Comparison of ENCODE assay signal across 17 mouse cellular contexts in genomic region chr3:97254861-97255465, GRCm38 (mm10). TPM values are rescaled to one million over a fixed set of nuclear protein-coding genes. Genes with fewer than 3 reads are reported as not detected.
DNase-seq lines count a peak whose midpoint lies in the region; ATAC-seq lines count a peak whose summit lies in the region.
"Had no signal": no experiment of that assay in that cellular context is flagged by ENCODE, and none has a peak within 500 bp of the region (broad histone marks: within the 10 kb centered on the region; RNA-seq: fewer than 3 reads in every experiment).

No protein-coding gene starts in this region.

- no peak overlapping the region for H3K4me3 ChIP-seq in forebrain, embryonic 13.5 days
- H3K4me3 ChIP-seq in forebrain, embryonic 12.5 days (replicated peaks) = no peak overlapping the region
- no peak overlapping the region for H3K4me3 ChIP-seq in midbrain, embryonic 11.5 days (ENCODE audit: low read depth, low read length)
- no peak overlapping the region for H3K4me3 ChIP-seq in midbrain, embryonic 14.5 days (replicated peaks; ENCODE audit: low read depth, low read length)
- H3K4me3 ChIP-seq: left cerebral cortex, adult 2 months; midbrain, embryonic 15.5 days had no signal

- H3K4me1 ChIP-seq in forebrain, embryonic 13.5 days = peaks cover 32% of the 10 kb centered on the region
- H3K4me1 ChIP-seq in forebrain, embryonic 12.5 days = peaks cover 38% of the 10 kb centered on the region
- peaks cover 25% of the 10 kb centered on the region for H3K4me1 ChIP-seq in midbrain, embryonic 11.5 days (ENCODE audit: control insufficient read depth, insufficient read depth, low read length)
- H3K4me1 ChIP-seq in midbrain, embryonic 14.5 days (ENCODE audit: control insufficient read depth, insufficient read depth, low read length) = peaks cover 25% of the 10 kb centered on the region

- H3K36me3 ChIP-seq in forebrain, embryonic 13.5 days (ENCODE audit: poor library complexity, severe bottlenecking) = peaks cover 17% of the 10 kb centered on the region
- peaks cover 12% of the 10 kb centered on the region for H3K36me3 ChIP-seq in forebrain, embryonic 12.5 days (replicated peaks)
- no peaks in the 10 kb centered on the region for H3K36me3 ChIP-seq in midbrain, embryonic 11.5 days (ENCODE audit: control insufficient read depth, insufficient read depth, low read length)
- no peaks in the 10 kb centered on the region for H3K36me3 ChIP-seq in midbrain, embryonic 14.5 days (ENCODE audit: control insufficient read depth, insufficient read depth, low read length)
- H3K36me3 ChIP-seq: midbrain, embryonic 15.5 days had no signal

- no peak overlapping the region for H3K9ac ChIP-seq in forebrain, embryonic 13.5 days
- no peak overlapping the region for H3K9ac ChIP-seq in forebrain, embryonic 12.5 days
- no peak overlapping the region for H3K9ac ChIP-seq in midbrain, embryonic 11.5 days (ENCODE audit: low read length)
- no peak overlapping the region for H3K9ac ChIP-seq in midbrain, embryonic 14.5 days (replicated peaks; ENCODE audit: low read length)
- H3K9ac ChIP-seq: midbrain, embryonic 15.5 days had no signal

- peak overlapping the region; percentile 7; the same call in 1 of the 2 replicates for H3K27ac ChIP-seq in forebrain, embryonic 13.5 days
- H3K27ac ChIP-seq in forebrain, embryonic 12.5 days = no peak overlapping the region
- H3K27ac ChIP-seq in midbrain, embryonic 11.5 days (ENCODE audit: low read depth, low read length) = no peak overlapping the region
- no peak overlapping the region for H3K27ac ChIP-seq in midbrain, embryonic 14.5 days (replicated peaks; ENCODE audit: low read depth, low read length)
- H3K27ac ChIP-seq: left cerebral cortex, adult 2 months; midbrain, embryonic 15.5 days had no signal

- WGBS in forebrain, embryonic 13.5 days = 8% methylated on average over 5 of the region's 5 CpGs
- 10% methylated on average over 5 of the region's 5 CpGs for WGBS in forebrain, embryonic 12.5 days
- 10% methylated on average over 5 of the region's 5 CpGs for WGBS in midbrain, embryonic 11.5 days
- 16% methylated on average over 5 of the region's 5 CpGs for WGBS in midbrain, embryonic 14.5 days

- DNase-seq in midbrain, embryonic 11.5 days (ENCODE audit: low spot score, missing footprints) = peak; percentile 92
- DNase-seq in midbrain, embryonic 14.5 days = no peak
- DNase-seq in retina, postnatal 1 day = peak; percentile 57
- DNase-seq in cerebellum, adult 11-12 months = no peak
- DNase-seq in right cerebral cortex, postnatal 4 days = no peak
- DNase-seq: cerebellum, adult 8-10 months; heart, adult 18-20 months; heart, postnatal 4 days; kidney, adult 9 months; spleen, adult 18-20 months had no signal

- ATAC-seq in forebrain, embryonic 13.5 days = no peak
- ATAC-seq in forebrain, embryonic 12.5 days (ENCODE audit: low FRiP score) = no peak
- ATAC-seq in midbrain, embryonic 11.5 days (ENCODE audit: low FRiP score) = no peak
- no peak for ATAC-seq in midbrain, embryonic 14.5 days (ENCODE audit: low FRiP score, low TSS enrichment)
- ATAC-seq in hematopoietic stem cell, adult 5-6 weeks (replicated peaks in 1 of 2; ENCODE audit: insufficient read depth in 1 of 2, low FRiP score in 2 of 2, low TSS enrichment in 1 of 2, low read depth in 1 of 2, poor library complexity in 2 of 2, severe bottlenecking in 2 of 2) = peak; percentile 78 to 90
- ATAC-seq: lung, postnatal 0 days had no signal

- no peak overlapping the region for H3K4me2 ChIP-seq in forebrain, embryonic 13.5 days
- H3K4me2 ChIP-seq in forebrain, embryonic 12.5 days = no peak overlapping the region
- H3K4me2 ChIP-seq in midbrain, embryonic 11.5 days = no peak overlapping the region
- H3K4me2 ChIP-seq in midbrain, embryonic 14.5 days (ENCODE audit: low read length) = no peak overlapping the region
- H3K4me2 ChIP-seq: liver, embryonic 11.5 days had no signal

- H3K27me3 ChIP-seq in forebrain, embryonic 13.5 days = no peaks in the 10 kb centered on the region
- no peaks in the 10 kb centered on the region for H3K27me3 ChIP-seq in forebrain, embryonic 12.5 days
- H3K27me3 ChIP-seq in midbrain, embryonic 11.5 days (ENCODE audit: control insufficient read depth, insufficient read depth, low read length) = no peaks in the 10 kb centered on the region
- no peaks in the 10 kb centered on the region for H3K27me3 ChIP-seq in midbrain, embryonic 14.5 days (ENCODE audit: control insufficient read depth, insufficient read depth, low read length)
- H3K27me3 ChIP-seq: midbrain, embryonic 15.5 days had no signal

- peaks cover 5% of the 10 kb centered on the region for H3K9me3 ChIP-seq in forebrain, embryonic 13.5 days (replicated peaks)
- 0 out of 2 replicates have a peak, but pooled peaks cover 12% of the 10 kb centered on the region for H3K9me3 ChIP-seq in forebrain, embryonic 12.5 days
- H3K9me3 ChIP-seq in midbrain, embryonic 11.5 days (ENCODE audit: control insufficient read depth, low read length) = no peaks in the 10 kb centered on the region; the same call in 1 of the 2 replicates
- peaks cover 9% of the 10 kb centered on the region; the same call in 1 of the 2 replicates for H3K9me3 ChIP-seq in midbrain, embryonic 14.5 days (ENCODE audit: control insufficient read depth, low read length)
- H3K9me3 ChIP-seq: midbrain, embryonic 15.5 days had no signal

RNA-seq across cellular contexts. Expression of gene Bcl9, which starts 42.8 kb away (rescaled TPM):
- 101 and 105 TPM in 2 replicates for polyA plus RNA-seq in forebrain, embryonic 13.5 days (2015; fragmentation: Nextera tagmentation; extraction: Ambion mirVana)
- 82.8 and 91.9 TPM in 2 replicates for polyA plus RNA-seq in forebrain, embryonic 12.5 days (2016; fragmentation: Nextera tagmentation; extraction: Ambion mirVana)
- polyA plus RNA-seq in midbrain, embryonic 11.5 days (2014; fragmentation: Nextera tagmentation; extraction: Ambion mirVana) = 59.8 and 60.3 TPM in 2 replicates
- polyA plus RNA-seq in midbrain, embryonic 14.5 days (2014; fragmentation: Nextera tagmentation; extraction: Ambion mirVana) = 82.5 and 100 TPM in 2 replicates
- total RNA-seq in hematopoietic stem cell, adult 5-6 weeks (2017) = 10.8 and 15.1 TPM in 2 replicates

Comparison
In these comparisons a context has a peak if more than half of its experiments do, and no peak if none do; other contexts are left out.
1. DNase-seq: peak in midbrain, embryonic 11.5 days (single experiment) and retina, postnatal 1 day (single experiment); none in midbrain, embryonic 14.5 days (single experiment), cerebellum, adult 11-12 months (single experiment) and right cerebral cortex, postnatal 4 days (single experiment).
2. ATAC-seq: peak in hematopoietic stem cell, adult 5-6 weeks (2 of 2); none in forebrain, embryonic 13.5 days (single experiment), forebrain, embryonic 12.5 days (single experiment), midbrain, embryonic 11.5 days (single experiment) and midbrain, embryonic 14.5 days (single experiment).